Mouse (Mus musculus) lung, postnatal 0 days (tissue): Measurements from ENCODE around the gene Slc34a3.

Experiments
- CTCF ChIP-seq: IDR thresholded peaks from 2 replicates; pipeline ENCODE4 v1.5.1; 2016; ENCODE audit warnings: antibody characterized with exemption, mild to moderate bottlenecking
- EP300 ChIP-seq: IDR thresholded peaks from 2 replicates; pipeline ENCODE4 v1.6.1; 2016; ENCODE audit warnings: antibody characterized with exemption, mild to moderate bottlenecking, control low read depth

- TF ChIP-seq CTCF (no peak), EP300 (no peak)
Measured at GRCm38 (mm10) chr2:25266720-25267119, 32.6 kb upstream of the Slc34a3 start.
